ENCODE assay signal across 14 mouse cellular contexts in genomic region chr13:52015496-52015895, GRCm38 (mm10).
DNase-seq lines count a peak whose midpoint lies in the region; ATAC-seq lines count a peak whose summit lies in the region.
"Had no signal": no experiment of that assay in that cellular context is flagged by ENCODE, and none has a peak within 500 bp of the region (broad histone marks: within the 10 kb centered on the region; RNA-seq: fewer than 3 reads in every experiment).

No protein-coding gene starts in this region.

- peak; percentile 70 for DNase-seq in embryo, embryonic 10.5 days (ENCODE audit: low spot score)
- peak; percentile 73 for DNase-seq in midbrain, embryonic 14.5 days
- DNase-seq in T-cell, adult 2 months (ENCODE audit: low spot score), result no peak
- no peak for DNase-seq in kidney, postnatal 25 days
- DNase-seq in urinary bladder, postnatal 4 days (ENCODE audit: low spot score in 2 of 2), result no peak
- DNase-seq in left cerebral cortex, adult 18-20 months (ENCODE audit: low spot score in 2 of 2), result no peak
- DNase-seq: heart, postnatal 4 days; thymus, adult 2 months had no signal

- H3K27ac ChIP-seq in embryonic facial prominence, embryonic 15.5 days (replicated peaks), result peak overlapping the region; percentile 3; the same call in 1 of the 2 replicates
- H3K27ac ChIP-seq in hindbrain, embryonic 15.5 days (replicated peaks), result peak overlapping the region; percentile 69
- peak overlapping the region; percentile 60 for H3K27ac ChIP-seq in midbrain, embryonic 14.5 days (replicated peaks; ENCODE audit: low read depth, low read length)
- H3K27ac ChIP-seq: layer of hippocampus, adult 2 months; liver, embryonic 14.5 days had no signal

- H3K36me3 ChIP-seq in embryonic facial prominence, embryonic 15.5 days, result no peaks in the 10 kb centered on the region
- H3K36me3 ChIP-seq in hindbrain, embryonic 15.5 days, result no peaks in the 10 kb centered on the region
- no peaks in the 10 kb centered on the region for H3K36me3 ChIP-seq in midbrain, embryonic 14.5 days (ENCODE audit: control insufficient read depth, insufficient read depth, low read length)

- H3K4me3 ChIP-seq in embryonic facial prominence, embryonic 15.5 days (replicated peaks), result no peak overlapping the region
- no peak overlapping the region for H3K4me3 ChIP-seq in hindbrain, embryonic 15.5 days
- no peak overlapping the region for H3K4me3 ChIP-seq in midbrain, embryonic 14.5 days (replicated peaks; ENCODE audit: low read depth, low read length)
- H3K4me3 ChIP-seq: layer of hippocampus, adult 2 months had no signal

- H3K9me3 ChIP-seq in embryonic facial prominence, embryonic 15.5 days (replicated peaks), result no peaks in the 10 kb centered on the region
- H3K9me3 ChIP-seq in hindbrain, embryonic 15.5 days, result no peaks in the 10 kb centered on the region
- H3K9me3 ChIP-seq in midbrain, embryonic 14.5 days (ENCODE audit: control insufficient read depth, low read length), result no peaks in the 10 kb centered on the region
- H3K9me3 ChIP-seq: megakaryocyte, embryonic 14.5 days had no signal

- peaks cover 22% of the 10 kb centered on the region for H3K4me1 ChIP-seq in embryonic facial prominence, embryonic 15.5 days
- peaks cover 28% of the 10 kb centered on the region for H3K4me1 ChIP-seq in hindbrain, embryonic 15.5 days (replicated peaks)
- peaks cover 29% of the 10 kb centered on the region for H3K4me1 ChIP-seq in midbrain, embryonic 14.5 days (ENCODE audit: control insufficient read depth, insufficient read depth, low read length)

- no peak overlapping the region for H3K4me2 ChIP-seq in embryonic facial prominence, embryonic 15.5 days (replicated peaks)
- H3K4me2 ChIP-seq in hindbrain, embryonic 15.5 days, result no peak overlapping the region
- 0 out of 2 replicates have a peak overlapping the region, but pooled peaks have one; percentile 7 for H3K4me2 ChIP-seq in midbrain, embryonic 14.5 days (ENCODE audit: low read length)

- 12% methylated on average over 5 of the region's 5 CpGs for WGBS in embryonic facial prominence, embryonic 15.5 days
- WGBS in hindbrain, embryonic 15.5 days, result 15% methylated on average over 5 of the region's 5 CpGs
- WGBS in midbrain, embryonic 14.5 days, result 7% methylated on average over 5 of the region's 5 CpGs

- no peaks in the 10 kb centered on the region for H3K27me3 ChIP-seq in embryonic facial prominence, embryonic 15.5 days
- no peaks in the 10 kb centered on the region for H3K27me3 ChIP-seq in hindbrain, embryonic 15.5 days
- no peaks in the 10 kb centered on the region for H3K27me3 ChIP-seq in midbrain, embryonic 14.5 days (ENCODE audit: control insufficient read depth, insufficient read depth, low read length)
- H3K27me3 ChIP-seq: CH12.LX had no signal

- peak; percentile 64; the same call in 1 of the 2 replicates for ATAC-seq in embryonic facial prominence, embryonic 15.5 days (ENCODE audit: insufficient number of reproducible peaks, low FRiP score, low TSS enrichment, low read depth)
- peak; percentile 66 for ATAC-seq in hindbrain, embryonic 15.5 days (ENCODE audit: low FRiP score, low read depth)
- peak; percentile 73 for ATAC-seq in midbrain, embryonic 14.5 days (ENCODE audit: low FRiP score, low TSS enrichment)

- H3K9ac ChIP-seq in embryonic facial prominence, embryonic 15.5 days, result no peak overlapping the region
- no peak overlapping the region for H3K9ac ChIP-seq in hindbrain, embryonic 15.5 days
- no peak overlapping the region for H3K9ac ChIP-seq in midbrain, embryonic 14.5 days (replicated peaks; ENCODE audit: low read length)
- H3K9ac ChIP-seq: liver, embryonic 14.5 days had no signal

Comparison
In these comparisons a context has a peak if more than half of its experiments do, and no peak if none do; other contexts are left out.
1. DNase-seq: peak in embryo, embryonic 10.5 days (single experiment) and midbrain, embryonic 14.5 days (single experiment); none in T-cell, adult 2 months (single experiment), kidney, postnatal 25 days (0 of 2), urinary bladder, postnatal 4 days (0 of 2) and left cerebral cortex, adult 18-20 months (0 of 2).
2. H3K27ac ChIP-seq: peak in every context shown above with its lines; median percentile 69 in hindbrain, embryonic 15.5 days; 60 in midbrain, embryonic 14.5 days; 3 in embryonic facial prominence, embryonic 15.5 days.
3. Peak in every context shown above with its lines, with median percentiles within 50 percentile points of each other: ATAC-seq.